Mouse (Mus musculus): Measurements from ENCODE around the gene Hagh.

The Hagh gene

GRCm38 (mm10) chr17:24850065-24850772 lies 10.3 kb downstream of the Hagh start, which contains the start of gene Fahd1:
Gene Fahd1 (minus strand): TSS chr17:24850364.
- peak; percentile 90 for DNase-seq (ENCODE audit: low spot score)

- no peak for DNase-seq (ENCODE audit: low spot score)
These were observed 10.8 kb downstream of the Hagh start for GRCm38 (mm10) chr17:24850773-24851127.

GRCm38 (mm10) chr17:24851381-24852125 lies 11.6 kb downstream of the Hagh start:
- DNase-seq (ENCODE audit: low spot score): no peak

GRCm38 (mm10) chr17:24855838-24856464 lies 16.0 kb downstream of the Hagh start:
- DNase-seq (ENCODE audit: low spot score): no peak

- no peak for DNase-seq (ENCODE audit: low spot score)
These were observed 16.6 kb downstream of the Hagh start for GRCm38 (mm10) chr17:24856589-24856988.

- DNase-seq (ENCODE audit: low spot score): no peak
These were observed 18.0 kb downstream of the Hagh start for GRCm38 (mm10) chr17:24857831-24858470.

GRCm38 (mm10) chr17:24858967-24859366 lies 19.0 kb downstream of the Hagh start:
- peak; percentile 77 for DNase-seq (ENCODE audit: low spot score)

GRCm38 (mm10) chr17:24860076-24860475 lies 20.1 kb downstream of the Hagh start:
- peak; percentile 51 for DNase-seq (ENCODE audit: low spot score)

- DNase-seq (ENCODE audit: low spot score): no peak
These were observed 21.8 kb downstream of the Hagh start for GRCm38 (mm10) chr17:24861785-24862184.

GRCm38 (mm10) chr17:24865776-24866175 lies 25.8 kb downstream of the Hagh start, which contains the start of gene Igfals:
Gene Igfals (plus strand): TSS chr17:24865997.
- DNase-seq (ENCODE audit: low spot score): no peak

- no peak for DNase-seq (ENCODE audit: low spot score)
These were observed 28.0 kb downstream of the Hagh start for GRCm38 (mm10) chr17:24867914-24868313.

GRCm38 (mm10) chr17:24873695-24874404 lies 33.9 kb downstream of the Hagh start:
- no peak for DNase-seq (ENCODE audit: low spot score)

- DNase-seq (ENCODE audit: low spot score): no peak
These were observed 34.4 kb downstream of the Hagh start for GRCm38 (mm10) chr17:24874405-24874745.

GRCm38 (mm10) chr17:24874989-24875388 lies 35.0 kb downstream of the Hagh start:
- no peak for DNase-seq (ENCODE audit: low spot score)

GRCm38 (mm10) chr17:24877336-24878116 lies 37.6 kb downstream of the Hagh start:
- no peak for DNase-seq (ENCODE audit: low spot score)

GRCm38 (mm10) chr17:24878117-24878397 lies 38.1 kb downstream of the Hagh start:
- DNase-seq (ENCODE audit: low spot score): no peak

- DNase-seq (ENCODE audit: low spot score): no peak
These were observed 38.6 kb downstream of the Hagh start for GRCm38 (mm10) chr17:24878531-24878930.

- no peak for DNase-seq (ENCODE audit: low spot score)
These were observed 41.9 kb downstream of the Hagh start for GRCm38 (mm10) chr17:24881738-24882440.

GRCm38 (mm10) chr17:24884391-24884790 lies 44.4 kb downstream of the Hagh start:
- DNase-seq (ENCODE audit: low spot score): no peak

- no peak for DNase-seq (ENCODE audit: low spot score)
These were observed 45.6 kb downstream of the Hagh start for GRCm38 (mm10) chr17:24885356-24886133.
